Mouse (Mus musculus): Measurements from ENCODE around the gene Med13l. TPM values are rescaled to one million over a fixed set of nuclear protein-coding genes. Genes with fewer than 3 reads are reported as not detected.

The Med13l gene
- polyA plus RNA-seq, 1 experiment = 7.3 TPM

- no peaks in the 10 kb centered on the region for H3K27me3 ChIP-seq (ENCODE audit: control insufficient read depth, insufficient read depth, low read length)
- TF ChIP-seq POLR2A (IDR thresholded peaks at IDR 0.05; ENCODE audit: control insufficient read depth, low read depth, low read length) (no peak), CTCF (IDR thresholded peaks at IDR 0.05; ENCODE audit: control insufficient read depth, insufficient read depth, insufficient replicate concordance, low read depth, low read length) (no peak)
- no peaks in the 10 kb centered on the region for H3K36me3 ChIP-seq (ENCODE audit: control insufficient read depth, insufficient read depth, low read length)
- no peaks in the 10 kb centered on the region for H3K4me1 ChIP-seq (ENCODE audit: control insufficient read depth, insufficient read depth, low read length)
- no peak overlapping the region for H3K27ac ChIP-seq (ENCODE audit: control insufficient read depth, insufficient read depth, low read depth, low read length)
- peak overlapping the region; percentile 5; the same call in 1 of the 2 replicates for H3K4me3 ChIP-seq (ENCODE audit: control insufficient read depth, low read depth, low read length)
Observed at GRCm38 (mm10) chr5:118789226-118789625, 228.7 kb downstream of the Med13l start.

GRCm38 (mm10) chr5:118789776-118790175, 229.3 kb downstream of the Med13l start:
- no peak overlapping the region for H3K27ac ChIP-seq (ENCODE audit: control insufficient read depth, insufficient read depth, low read depth, low read length)
- no peaks in the 10 kb centered on the region for H3K27me3 ChIP-seq (ENCODE audit: control insufficient read depth, insufficient read depth, low read length)
- H3K36me3 ChIP-seq (ENCODE audit: control insufficient read depth, insufficient read depth, low read length) = no peaks in the 10 kb centered on the region
- no peak overlapping the region for H3K4me3 ChIP-seq (ENCODE audit: control insufficient read depth, low read depth, low read length)
- no peaks in the 10 kb centered on the region for H3K4me1 ChIP-seq (ENCODE audit: control insufficient read depth, insufficient read depth, low read length)
- TF ChIP-seq CTCF (IDR thresholded peaks at IDR 0.05; ENCODE audit: control insufficient read depth, insufficient read depth, insufficient replicate concordance, low read depth, low read length) (no peak), POLR2A (IDR thresholded peaks at IDR 0.05; ENCODE audit: control insufficient read depth, low read depth, low read length) (0 out of 2 replicates have a peak, but pooled peaks have one; percentile 33)

- no peaks in the 10 kb centered on the region for H3K27me3 ChIP-seq (ENCODE audit: control insufficient read depth, insufficient read depth, low read length)
- no peaks in the 10 kb centered on the region for H3K36me3 ChIP-seq (ENCODE audit: control insufficient read depth, insufficient read depth, low read length)
- H3K4me1 ChIP-seq (ENCODE audit: control insufficient read depth, insufficient read depth, low read length) = no peaks in the 10 kb centered on the region
- no peak overlapping the region for H3K27ac ChIP-seq (ENCODE audit: control insufficient read depth, insufficient read depth, low read depth, low read length)
- no peak overlapping the region for H3K4me3 ChIP-seq (ENCODE audit: control insufficient read depth, low read depth, low read length)
- TF ChIP-seq POLR2A (IDR thresholded peaks at IDR 0.05; ENCODE audit: control insufficient read depth, low read depth, low read length) = no peak
- TF ChIP-seq CTCF (IDR thresholded peaks at IDR 0.05; ENCODE audit: control insufficient read depth, insufficient read depth, insufficient replicate concordance, low read depth, low read length) = no peak
Observed at GRCm38 (mm10) chr5:118797811-118798210, 237.3 kb downstream of the Med13l start.

GRCm38 (mm10) chr5:118801592-118801991, 241.1 kb downstream of the Med13l start:
- Histone ChIP-seq H3K4me1 (ENCODE audit: control insufficient read depth, insufficient read depth, low read length) (no peaks in the 10 kb centered on the region), H3K36me3 (ENCODE audit: control insufficient read depth, insufficient read depth, low read length) (no peaks in the 10 kb centered on the region), H3K27me3 (ENCODE audit: control insufficient read depth, insufficient read depth, low read length) (no peaks in the 10 kb centered on the region), H3K27ac (ENCODE audit: control insufficient read depth, insufficient read depth, low read depth, low read length) (no peak overlapping the region), H3K4me3 (ENCODE audit: control insufficient read depth, low read depth, low read length) (no peak overlapping the region)
- TF ChIP-seq CTCF (IDR thresholded peaks at IDR 0.05; ENCODE audit: control insufficient read depth, insufficient read depth, insufficient replicate concordance, low read depth, low read length) (no peak), POLR2A (IDR thresholded peaks at IDR 0.05; ENCODE audit: control insufficient read depth, low read depth, low read length) (no peak)

GRCm38 (mm10) chr5:118802036-118802435, 241.6 kb downstream of the Med13l start:
- Histone ChIP-seq H3K27ac (ENCODE audit: control insufficient read depth, insufficient read depth, low read depth, low read length) (no peak overlapping the region), H3K36me3 (ENCODE audit: control insufficient read depth, insufficient read depth, low read length) (no peaks in the 10 kb centered on the region), H3K4me1 (ENCODE audit: control insufficient read depth, insufficient read depth, low read length) (no peaks in the 10 kb centered on the region), H3K27me3 (ENCODE audit: control insufficient read depth, insufficient read depth, low read length) (no peaks in the 10 kb centered on the region), H3K4me3 (ENCODE audit: control insufficient read depth, low read depth, low read length) (no peak overlapping the region)
- TF ChIP-seq CTCF (IDR thresholded peaks at IDR 0.05; ENCODE audit: control insufficient read depth, insufficient read depth, insufficient replicate concordance, low read depth, low read length) (no peak), POLR2A (IDR thresholded peaks at IDR 0.05; ENCODE audit: control insufficient read depth, low read depth, low read length) (no peak)

GRCm38 (mm10) chr5:118808946-118809345, 248.5 kb downstream of the Med13l start:
- H3K27ac ChIP-seq (ENCODE audit: control insufficient read depth, insufficient read depth, low read depth, low read length) = no peak overlapping the region
- no peaks in the 10 kb centered on the region for H3K27me3 ChIP-seq (ENCODE audit: control insufficient read depth, insufficient read depth, low read length)
- H3K4me1 ChIP-seq (ENCODE audit: control insufficient read depth, insufficient read depth, low read length) = peaks cover 3% of the 10 kb centered on the region; the same call in 1 of the 2 replicates
- H3K4me3 ChIP-seq (ENCODE audit: control insufficient read depth, low read depth, low read length) = no peak overlapping the region
- TF ChIP-seq POLR2A (IDR thresholded peaks at IDR 0.05; ENCODE audit: control insufficient read depth, low read depth, low read length) (no peak), CTCF (IDR thresholded peaks at IDR 0.05; ENCODE audit: control insufficient read depth, insufficient read depth, insufficient replicate concordance, low read depth, low read length) (no peak)
- H3K36me3 ChIP-seq (ENCODE audit: control insufficient read depth, insufficient read depth, low read length) = no peaks in the 10 kb centered on the region

- H3K36me3 ChIP-seq (ENCODE audit: control insufficient read depth, insufficient read depth, low read length) = no peaks in the 10 kb centered on the region
- no peak overlapping the region for H3K4me3 ChIP-seq (ENCODE audit: control insufficient read depth, low read depth, low read length)
- TF ChIP-seq POLR2A (IDR thresholded peaks at IDR 0.05; ENCODE audit: control insufficient read depth, low read depth, low read length) (no peak), CTCF (IDR thresholded peaks at IDR 0.05; ENCODE audit: control insufficient read depth, insufficient read depth, insufficient replicate concordance, low read depth, low read length) (no peak)
Observed at GRCm38 (mm10) chr5:118809588-118809987, 249.1 kb downstream of the Med13l start.

GRCm38 (mm10) chr5:118811690-118812089, 251.2 kb downstream of the Med13l start:
- Histone ChIP-seq H3K4me3 (ENCODE audit: control insufficient read depth, low read depth, low read length) (peak overlapping the region; percentile 14; the same call in 1 of the 2 replicates), H3K27me3 (ENCODE audit: control insufficient read depth, insufficient read depth, low read length) (no peaks in the 10 kb centered on the region), H3K36me3 (ENCODE audit: control insufficient read depth, insufficient read depth, low read length) (no peaks in the 10 kb centered on the region), H3K4me1 (ENCODE audit: control insufficient read depth, insufficient read depth, low read length) (peaks cover 3% of the 10 kb centered on the region; the same call in 1 of the 2 replicates), H3K27ac (ENCODE audit: control insufficient read depth, insufficient read depth, low read depth, low read length) (no peak overlapping the region)
- TF ChIP-seq CTCF (IDR thresholded peaks at IDR 0.05; ENCODE audit: control insufficient read depth, insufficient read depth, insufficient replicate concordance, low read depth, low read length) = no peak
- no peak for TF ChIP-seq POLR2A (IDR thresholded peaks at IDR 0.05; ENCODE audit: control insufficient read depth, low read depth, low read length)

More at GRCm38 (mm10) chr5:118809588-118809987, 249.1 kb downstream of the Med13l start:
- Histone ChIP-seq H3K27ac (ENCODE audit: control insufficient read depth, insufficient read depth, low read depth, low read length) (no peak overlapping the region), H3K4me1 (ENCODE audit: control insufficient read depth, insufficient read depth, low read length) (peaks cover 3% of the 10 kb centered on the region; the same call in 1 of the 2 replicates), H3K27me3 (ENCODE audit: control insufficient read depth, insufficient read depth, low read length) (no peaks in the 10 kb centered on the region)

All from testis, adult 2 months (tissue).